Mouse (Mus musculus) lung, embryonic 16.5 days (tissue): ENCODE measurements at regions not wholly inside any gene's neighbourhood (a gene's known extent, or its start where the extent isn't known, plus 50 kb on each side); places are given as distances from the start of the nearest gene placed in this dataset.

Experiments used
- ATAC-seq: fragments of 200-750 bp; cut with Nextera tagmentation; 2 replicates; pipeline ENCODE4 v1.8.0; 2017; ENCODE audit warnings: low read depth, mild to moderate bottlenecking, moderate library complexity
- H3K27ac ChIP-seq: fragments of 300-500 bp; sonication (generic); 2 replicates; pipeline ENCODE4 v1.5.1; 2014; ENCODE audit warnings: mild to moderate bottlenecking, control low read depth, low read length
- H3K27me3 ChIP-seq: fragments of 300-500 bp; sonication (generic); 2 replicates; pipeline ENCODE4 v1.6.1; 2014; ENCODE audit warnings: low read depth, low read length, mixed read lengths; ENCODE audit not compliant: control insufficient read depth, insufficient read depth
- H3K36me3 ChIP-seq: fragments of 300-500 bp; sonication (generic); 2 replicates; pipeline ENCODE4 v1.6.1; 2014; ENCODE audit warnings: low read length; ENCODE audit not compliant: control insufficient read depth, insufficient read depth
- H3K4me1 ChIP-seq: fragments of 300-500 bp; sonication (generic); replicated peaks from 2 replicates; pipeline ENCODE4 v1.6.1; 2014; ENCODE audit warnings: low read length, mixed read lengths; ENCODE audit not compliant: control insufficient read depth, insufficient read depth
- H3K4me2 ChIP-seq: fragments of 300-500 bp; sonication (generic); 2 replicates; pipeline ENCODE4 v1.6.1; 2014; ENCODE audit warnings: low read depth, low read length, control low read depth
- H3K4me3 ChIP-seq: fragments of 300-500 bp; sonication (generic); 2 replicates; pipeline ENCODE4 v1.5.1; 2014; ENCODE audit warnings: mild to moderate bottlenecking, low read length, control low read depth
- H3K9ac ChIP-seq: fragments of 300-500 bp; sonication (generic); 2 replicates; pipeline ENCODE4 v1.6.1; 2014; ENCODE audit warnings: low read length, control low read depth
- H3K9me3 ChIP-seq: fragments of 300-500 bp; sonication (generic); 2 replicates; pipeline ENCODE4 v1.6.1; 2016; ENCODE audit warnings: low read length; ENCODE audit not compliant: control insufficient read depth
- WGBS: fragments of 180-500 bp; shearing (Covaris S2); extraction: QIAGEN DNeasy Blood & Tissue Kit; methylation state at CpG from one replicate; pipeline ENCODE4 v1.1.7; 2014; 5-methylcytosine and 5-hydroxymethylcytosine counted together

- no peak for ATAC-seq
- H3K27ac ChIP-seq = no peak overlapping the region
- H3K4me1 ChIP-seq = peaks cover 16% of the 10 kb centered on the region
- WGBS = 72% methylated on average over 10 of the region's 10 CpGs
- H3K9ac ChIP-seq = no peak overlapping the region
- no peaks in the 10 kb centered on the region for H3K27me3 ChIP-seq
- H3K4me2 ChIP-seq = no peak overlapping the region
- no peaks in the 10 kb centered on the region for H3K36me3 ChIP-seq
- no peaks in the 10 kb centered on the region for H3K9me3 ChIP-seq
- H3K4me3 ChIP-seq = no peak overlapping the region
Observed at GRCm38 (mm10) chr15:38569011-38569640, 1143.8 kb downstream of the 4930447A16Rik start.

DNA sequence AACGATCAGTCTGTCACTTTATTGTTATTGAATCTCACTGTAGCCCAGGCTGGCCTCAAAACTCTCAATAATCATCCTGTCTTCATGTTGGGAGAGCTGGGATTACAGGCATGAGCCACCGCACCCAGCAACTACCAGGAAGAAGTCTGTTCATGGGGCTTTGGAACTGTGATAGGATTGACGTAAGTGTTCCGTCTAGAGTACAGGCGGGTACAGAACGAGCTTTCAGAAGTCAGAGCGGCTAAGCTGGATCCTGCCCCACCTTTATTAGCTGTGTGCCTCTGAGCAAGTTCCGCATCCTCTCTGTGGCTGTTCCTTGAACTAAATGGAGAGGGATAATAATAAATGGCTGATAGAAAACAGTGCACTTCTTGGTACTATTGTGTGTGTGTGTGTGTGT, 1144.8 kb downstream of the 4930447A16Rik start:
- Histone ChIP-seq H3K27ac (no peak overlapping the region), H3K4me1 (peaks cover 16% of the 10 kb centered on the region), H3K36me3 (no peaks in the 10 kb centered on the region), H3K9ac (no peak overlapping the region), H3K9me3 (no peaks in the 10 kb centered on the region), H3K4me3 (no peak overlapping the region), H3K4me2 (no peak overlapping the region), H3K27me3 (no peaks in the 10 kb centered on the region)
- WGBS = 79% methylated on average over 8 of the region's 8 CpGs
- no peak for ATAC-seq

DNA sequence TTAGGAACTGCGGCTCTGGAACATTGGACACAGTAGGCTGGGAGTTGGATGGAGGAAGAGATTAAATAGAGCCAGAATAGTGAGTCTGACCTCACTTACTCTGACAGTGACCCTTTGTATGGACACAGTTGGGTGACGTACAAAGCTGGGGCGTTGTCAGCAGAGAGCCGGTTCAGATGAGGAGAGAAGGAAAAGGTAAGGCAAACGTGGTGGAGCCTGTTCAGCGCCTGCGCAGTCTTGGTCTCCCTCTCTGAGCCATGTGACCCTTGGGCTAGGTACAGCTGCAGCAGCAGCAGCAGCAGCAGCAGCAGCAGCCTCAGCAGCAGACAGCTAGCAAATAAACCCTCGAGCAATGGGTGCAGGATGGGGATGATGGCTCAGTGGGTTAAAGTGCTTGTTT, 1145.4 kb downstream of the 4930447A16Rik start:
- WGBS = 41% methylated on average over 8 of the region's 8 CpGs
- Histone ChIP-seq H3K27me3 (no peaks in the 10 kb centered on the region), H3K4me2 (no peak overlapping the region)

GRCm38 (mm10) chr15:38572652-38573051, 1147.3 kb downstream of the 4930447A16Rik start:
- no peak overlapping the region for H3K27ac ChIP-seq
- 78% methylated on average over 4 of the region's 4 CpGs for WGBS
- no peaks in the 10 kb centered on the region for H3K27me3 ChIP-seq
- H3K9ac ChIP-seq = no peak overlapping the region
- H3K36me3 ChIP-seq = no peaks in the 10 kb centered on the region
- no peak overlapping the region for H3K4me2 ChIP-seq
- no peak overlapping the region for H3K4me3 ChIP-seq
- ATAC-seq = no peak
- H3K4me1 ChIP-seq = peaks cover 9% of the 10 kb centered on the region
- no peaks in the 10 kb centered on the region for H3K9me3 ChIP-seq

More for the DNA sequence above, 1145.4 kb downstream of the 4930447A16Rik start:
- no peak for ATAC-seq
- Histone ChIP-seq H3K4me3 (no peak overlapping the region), H3K27ac (no peak overlapping the region), H3K4me1 (peaks cover 16% of the 10 kb centered on the region), H3K36me3 (no peaks in the 10 kb centered on the region), H3K9ac (no peak overlapping the region), H3K9me3 (no peaks in the 10 kb centered on the region)

- no peak for ATAC-seq
Observed at GRCm38 (mm10) chr15:38574447-38574846, 1149.1 kb downstream of the 4930447A16Rik start.

GRCm38 (mm10) chr15:38575254-38575653, 1149.9 kb downstream of the 4930447A16Rik start:
- Histone ChIP-seq H3K27ac (no peak overlapping the region), H3K27me3 (no peaks in the 10 kb centered on the region), H3K9me3 (no peaks in the 10 kb centered on the region), H3K9ac (no peak overlapping the region), H3K4me3 (no peak overlapping the region), H3K4me2 (no peak overlapping the region), H3K4me1 (0 out of 2 replicates have a peak, but pooled peaks cover 3% of the 10 kb centered on the region), H3K36me3 (no peaks in the 10 kb centered on the region)
- ATAC-seq = no peak
- WGBS = 77% methylated on average over 4 of the region's 4 CpGs

More at GRCm38 (mm10) chr15:38574447-38574846, 1149.1 kb downstream of the 4930447A16Rik start:
- no peaks in the 10 kb centered on the region for H3K27me3 ChIP-seq
- no peak overlapping the region for H3K27ac ChIP-seq
- WGBS = 70% methylated on average over 8 of the region's 8 CpGs
- H3K9me3 ChIP-seq = no peaks in the 10 kb centered on the region
- no peaks in the 10 kb centered on the region for H3K36me3 ChIP-seq
- H3K4me1 ChIP-seq = 0 out of 2 replicates have a peak, but pooled peaks cover 3% of the 10 kb centered on the region
- H3K4me3 ChIP-seq = no peak overlapping the region
- no peak overlapping the region for H3K4me2 ChIP-seq
- no peak overlapping the region for H3K9ac ChIP-seq

DNA sequence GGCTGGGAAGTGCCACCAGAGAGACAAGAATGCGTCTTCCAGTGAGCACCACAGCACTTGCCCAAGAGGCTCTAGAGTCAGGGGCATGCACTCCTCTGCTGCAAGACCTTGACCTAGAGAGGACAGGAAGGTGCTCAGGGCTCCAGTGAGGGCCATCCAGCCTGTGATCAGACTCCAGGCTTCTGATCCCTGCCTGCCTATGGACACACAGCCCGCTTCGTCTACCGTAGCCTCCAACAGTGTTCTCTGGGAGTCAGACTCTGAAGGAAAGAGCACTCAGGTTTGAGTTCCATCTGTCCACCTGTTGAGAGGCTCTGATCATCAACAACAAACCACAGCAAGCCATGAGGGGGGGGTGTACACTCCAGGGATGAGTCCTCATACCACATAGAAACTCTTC, 1152.3 kb downstream of the 4930447A16Rik start:
- Histone ChIP-seq H3K9me3 (no peaks in the 10 kb centered on the region), H3K9ac (no peak overlapping the region), H3K4me1 (no peaks in the 10 kb centered on the region), H3K36me3 (no peaks in the 10 kb centered on the region), H3K4me2 (no peak overlapping the region), H3K27me3 (no peaks in the 10 kb centered on the region), H3K27ac (no peak overlapping the region), H3K4me3 (no peak overlapping the region)
- no peak for ATAC-seq
- WGBS = 90% methylated on average over 4 of the region's 4 CpGs

- Histone ChIP-seq H3K27ac (no peak overlapping the region), H3K27me3 (no peaks in the 10 kb centered on the region), H3K4me2 (no peak overlapping the region), H3K9ac (no peak overlapping the region), H3K4me3 (no peak overlapping the region), H3K4me1 (no peaks in the 10 kb centered on the region), H3K9me3 (no peaks in the 10 kb centered on the region), H3K36me3 (no peaks in the 10 kb centered on the region)
- WGBS = 80% methylated on average over 4 of the region's 4 CpGs
- no peak for ATAC-seq
Observed at GRCm38 (mm10) chr15:38579481-38579880, 1154.1 kb downstream of the 4930447A16Rik start.

DNA sequence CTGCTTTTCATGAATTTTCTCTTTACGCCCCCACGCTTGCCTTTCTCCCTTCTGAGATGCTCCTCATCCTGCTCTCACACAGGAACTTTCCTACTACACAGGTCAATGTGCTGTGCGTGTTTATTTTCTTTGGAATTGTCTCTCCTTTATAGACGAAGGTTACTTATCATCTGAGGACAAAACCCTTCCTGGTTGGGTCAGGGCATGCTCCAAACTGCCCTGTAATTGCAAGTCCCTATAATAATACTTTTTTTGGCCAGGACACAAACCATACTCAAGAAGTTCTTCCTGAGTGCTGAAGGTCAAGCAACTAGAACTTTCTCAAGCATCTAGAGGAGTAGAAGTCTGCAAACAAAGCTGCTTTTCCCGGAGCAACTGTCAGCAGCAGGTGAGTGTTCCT, 1158.1 kb downstream of the 4930447A16Rik start:
- ATAC-seq = no peak

More for the DNA sequence above, 1158.1 kb downstream of the 4930447A16Rik start:
- H3K9ac ChIP-seq = no peak overlapping the region
- no peaks in the 10 kb centered on the region for H3K36me3 ChIP-seq
- H3K4me1 ChIP-seq = peaks cover 4% of the 10 kb centered on the region; the same call in 1 of the 2 replicates
- 48% methylated on average over 5 of the region's 5 CpGs for WGBS
- no peaks in the 10 kb centered on the region for H3K27me3 ChIP-seq
- no peak overlapping the region for H3K4me3 ChIP-seq
- no peak overlapping the region for H3K27ac ChIP-seq
- H3K4me2 ChIP-seq = no peak overlapping the region
- no peaks in the 10 kb centered on the region for H3K9me3 ChIP-seq
